Mouse (Mus musculus): ENCODE data around the gene Anapc11. TPM values are rescaled to one million over a fixed set of nuclear protein-coding genes. Genes with fewer than 3 reads are reported as not detected.

The Anapc11 gene
- polyA plus RNA-seq, 1 experiment from 2014 or later, result 170 TPM

DNA sequence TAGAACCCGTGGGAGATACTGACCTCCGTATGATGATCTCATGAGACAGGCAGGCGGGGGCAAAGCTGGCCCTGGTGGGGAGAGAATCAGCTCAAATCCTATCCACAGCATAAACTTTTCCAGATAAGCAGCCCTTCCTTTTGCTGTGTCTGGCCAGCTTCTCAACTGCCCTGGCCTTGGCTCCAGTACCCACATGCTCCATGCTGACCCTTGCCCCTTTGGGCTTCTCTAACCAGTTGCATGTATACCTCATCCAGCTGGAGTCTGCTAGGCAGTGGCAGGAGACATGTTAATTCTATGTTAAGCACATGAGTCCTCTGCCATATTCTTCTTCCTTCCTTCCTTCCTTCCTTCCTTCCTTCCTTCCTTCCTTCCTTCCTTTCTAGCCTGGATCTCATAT lies 56.5 kb downstream of the Anapc11 start:
- peaks cover 8% of the 10 kb centered on the region for H3K4me1 ChIP-seq
- ATAC-seq (ENCODE audit: low FRiP score), result no peak
- no peaks in the 10 kb centered on the region for H3K36me3 ChIP-seq
- H3K27ac ChIP-seq, result no peak overlapping the region
- no peak overlapping the region for H3K9ac ChIP-seq
- H3K4me2 ChIP-seq (replicated peaks), result no peak overlapping the region
- H3K4me3 ChIP-seq, result no peak overlapping the region
- 84% methylated on average over 3 of the region's 3 CpGs for WGBS
- no peaks in the 10 kb centered on the region for H3K9me3 ChIP-seq (replicated peaks)
- H3K27me3 ChIP-seq, result peaks cover 54% of the 10 kb centered on the region

DNA sequence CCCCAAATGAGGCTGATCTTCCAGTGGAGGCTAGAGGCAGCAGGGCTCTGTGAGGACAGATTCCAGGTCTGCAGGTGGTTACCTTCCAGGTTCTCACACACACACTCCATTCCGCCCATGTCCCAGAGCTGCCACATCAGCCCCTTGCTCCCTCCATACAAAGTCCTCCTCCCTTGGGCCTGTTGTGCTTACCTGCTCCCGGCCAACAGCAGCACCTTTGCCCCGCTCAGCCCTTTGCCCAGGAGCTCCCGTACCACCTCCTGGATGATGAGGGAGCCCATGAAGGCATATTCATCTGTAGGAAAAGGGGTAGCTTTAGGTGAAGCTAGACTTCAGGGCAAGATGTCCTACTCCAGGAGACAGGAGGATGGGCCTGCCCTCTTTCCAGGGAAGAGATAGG lies 59.1 kb downstream of the Anapc11 start:
- Histone ChIP-seq H3K9me3 (replicated peaks) (no peaks in the 10 kb centered on the region), H3K4me3 (no peak overlapping the region), H3K27me3 (peaks cover 80% of the 10 kb centered on the region), H3K36me3 (no peaks in the 10 kb centered on the region), H3K9ac (no peak overlapping the region), H3K27ac (no peak overlapping the region), H3K4me2 (replicated peaks) (no peak overlapping the region), H3K4me1 (peaks cover 23% of the 10 kb centered on the region)
- ATAC-seq (ENCODE audit: low FRiP score), result no peak
- WGBS, result 93% methylated on average over 4 of the region's 4 CpGs

Small RNA genes lying within 50 kb of the gene (microRNA-seq; reads per million reads assigned to microRNA genes)
- gene Mir6936, result 3.8 reads per million, percentile 6 among the genes with 10 or more reads in this experiment

Other genes starting within 250 kb of the Anapc11 start
- 3,608 and 3,685 TPM in 2 replicates for gene Actg1, start 249.9 kb upstream of the Anapc11 start, polyA plus RNA-seq (2016; fragmentation: Nextera tagmentation; extraction: Ambion mirVana)
- gene Fscn2, start 236.9 kb upstream of the Anapc11 start, polyA plus RNA-seq (2016; fragmentation: Nextera tagmentation; extraction: Ambion mirVana), result 1.2 and 1.3 TPM in 2 replicates
- 52.2 and 59.1 TPM in 2 replicates for gene Faap100, start 219.7 kb upstream of the Anapc11 start, polyA plus RNA-seq (2016; fragmentation: Nextera tagmentation; extraction: Ambion mirVana)
- gene Nploc4, start 160.7 kb upstream of the Anapc11 start, polyA plus RNA-seq (2016; fragmentation: Nextera tagmentation; extraction: Ambion mirVana), result 51.4 and 51.5 TPM in 2 replicates
- not detected in 2 replicates for gene Tspan10, start 155.8 kb upstream of the Anapc11 start, polyA plus RNA-seq (2016; fragmentation: Nextera tagmentation; extraction: Ambion mirVana)
- not detected in 2 replicates for gene Pde6g, start 144.9 kb upstream of the Anapc11 start, polyA plus RNA-seq (2016; fragmentation: Nextera tagmentation; extraction: Ambion mirVana)
- 10.6 and 11.3 TPM in 2 replicates for gene Oxld1, start 140.4 kb upstream of the Anapc11 start, polyA plus RNA-seq (2016; fragmentation: Nextera tagmentation; extraction: Ambion mirVana)
- 33.8 and 35.5 TPM in 2 replicates for gene Ccdc137, start 140.3 kb upstream of the Anapc11 start, polyA plus RNA-seq (2016; fragmentation: Nextera tagmentation; extraction: Ambion mirVana)
- gene Arl16, start 130.8 kb upstream of the Anapc11 start, polyA plus RNA-seq (2016; fragmentation: Nextera tagmentation; extraction: Ambion mirVana), result 57.1 and 58.4 TPM in 2 replicates
- 104 and 108 TPM in 2 replicates for gene Mrpl12, start 113.8 kb upstream of the Anapc11 start, polyA plus RNA-seq (2016; fragmentation: Nextera tagmentation; extraction: Ambion mirVana)
- gene Slc25a10, start 106.6 kb upstream of the Anapc11 start, polyA plus RNA-seq (2016; fragmentation: Nextera tagmentation; extraction: Ambion mirVana), result 37.7 and 38.0 TPM in 2 replicates
- 0.47 and 0.54 TPM in 2 replicates for gene Gcgr, start 67.7 kb upstream of the Anapc11 start, polyA plus RNA-seq (2016; fragmentation: Nextera tagmentation; extraction: Ambion mirVana)
- 210 and 219 TPM in 2 replicates for gene Mcrip1, start 48.7 kb upstream of the Anapc11 start, polyA plus RNA-seq (2016; fragmentation: Nextera tagmentation; extraction: Ambion mirVana)
- not detected in 2 replicates for gene Ppp1r27, start 47.3 kb upstream of the Anapc11 start, polyA plus RNA-seq (2016; fragmentation: Nextera tagmentation; extraction: Ambion mirVana)
- gene P4hb, start 25.2 kb upstream of the Anapc11 start, polyA plus RNA-seq (2016; fragmentation: Nextera tagmentation; extraction: Ambion mirVana), result 473 and 486 TPM in 2 replicates
- gene Arhgdia, start 16.8 kb upstream of the Anapc11 start, polyA plus RNA-seq (2016; fragmentation: Nextera tagmentation; extraction: Ambion mirVana), result 548 TPM in 2 replicates
- gene Alyref, start 56 bp upstream of the Anapc11 start, polyA plus RNA-seq (2016; fragmentation: Nextera tagmentation; extraction: Ambion mirVana), result 539 and 588 TPM in 2 replicates
- 1.0 and 1.3 TPM in 2 replicates for gene Npb, start 10.1 kb downstream of the Anapc11 start, polyA plus RNA-seq (2016; fragmentation: Nextera tagmentation; extraction: Ambion mirVana)
- 145 and 148 TPM in 2 replicates for gene Pcyt2, start 19.5 kb downstream of the Anapc11 start, polyA plus RNA-seq (2016; fragmentation: Nextera tagmentation; extraction: Ambion mirVana)
- gene Sirt7, start 26.8 kb downstream of the Anapc11 start, polyA plus RNA-seq (2016; fragmentation: Nextera tagmentation; extraction: Ambion mirVana), result 43.9 and 50.0 TPM in 2 replicates
- 40.1 TPM in 2 replicates for gene Mafg, start 35.2 kb downstream of the Anapc11 start, polyA plus RNA-seq (2016; fragmentation: Nextera tagmentation; extraction: Ambion mirVana)
- 28.5 and 28.8 TPM in 2 replicates for gene Pycr1, start 45.3 kb downstream of the Anapc11 start, polyA plus RNA-seq (2016; fragmentation: Nextera tagmentation; extraction: Ambion mirVana)
- gene Myadml2, start 49.7 kb downstream of the Anapc11 start, polyA plus RNA-seq (2016; fragmentation: Nextera tagmentation; extraction: Ambion mirVana), result 0.39 and 0.60 TPM in 2 replicates
- 1.7 and 3.0 TPM in 2 replicates for gene Notum, start 62.8 kb downstream of the Anapc11 start, polyA plus RNA-seq (2016; fragmentation: Nextera tagmentation; extraction: Ambion mirVana)
- 144 and 151 TPM in 2 replicates for gene Aspscr1, start 74.6 kb downstream of the Anapc11 start, polyA plus RNA-seq (2016; fragmentation: Nextera tagmentation; extraction: Ambion mirVana)
- gene Cenpx, start 115.3 kb downstream of the Anapc11 start, polyA plus RNA-seq (2016; fragmentation: Nextera tagmentation; extraction: Ambion mirVana), result 106 and 113 TPM in 2 replicates
- 75.3 and 78.8 TPM in 2 replicates for gene Lrrc45, start 115.5 kb downstream of the Anapc11 start, polyA plus RNA-seq (2016; fragmentation: Nextera tagmentation; extraction: Ambion mirVana)
- gene Rac3, start 123.0 kb downstream of the Anapc11 start, polyA plus RNA-seq (2016; fragmentation: Nextera tagmentation; extraction: Ambion mirVana), result 98.4 and 99.9 TPM in 2 replicates
- gene Dcxr, start 128.9 kb downstream of the Anapc11 start, polyA plus RNA-seq (2016; fragmentation: Nextera tagmentation; extraction: Ambion mirVana), result 11.6 and 12.2 TPM in 2 replicates
- 1.6 and 2.6 TPM in 2 replicates for gene Cbr2, start 133.7 kb downstream of the Anapc11 start, polyA plus RNA-seq (2016; fragmentation: Nextera tagmentation; extraction: Ambion mirVana)
- 3.0 and 4.0 TPM in 2 replicates for gene Hmga1b, start 164.4 kb downstream of the Anapc11 start, polyA plus RNA-seq (2016; fragmentation: Nextera tagmentation; extraction: Ambion mirVana)
- 68.5 and 70.1 TPM in 2 replicates for gene Rfng, start 185.8 kb downstream of the Anapc11 start, polyA plus RNA-seq (2016; fragmentation: Nextera tagmentation; extraction: Ambion mirVana)
- 223 and 232 TPM in 2 replicates for gene Gps1, start 185.9 kb downstream of the Anapc11 start, polyA plus RNA-seq (2016; fragmentation: Nextera tagmentation; extraction: Ambion mirVana)
- gene Dus1l, start 198.0 kb downstream of the Anapc11 start, polyA plus RNA-seq (2016; fragmentation: Nextera tagmentation; extraction: Ambion mirVana), result 54.5 and 60.0 TPM in 2 replicates
- 115 and 120 TPM in 2 replicates for gene Fasn, start 226.1 kb downstream of the Anapc11 start, polyA plus RNA-seq (2016; fragmentation: Nextera tagmentation; extraction: Ambion mirVana)

Measured in hindbrain, embryonic 12.5 days (tissue).